Mouse (Mus musculus) layer of hippocampus, adult 6 months (tissue): ENCODE data around the gene Olfr31. TPM values are rescaled to one million over a fixed set of nuclear protein-coding genes. Genes with fewer than 3 reads are reported as not detected.

Source experiments
- long read RNA-seq, 2 experiments: library from polyadenylated mRNA; unstranded; transcript quantifications; one replicate each; pipeline ENCODE4 v2.0.0; 2019 to 2020
- polyA plus RNA-seq: library from polyadenylated mRNA; unstranded; fragments of <200 nt; fragmentation: Nextera tagmentation; gene quantifications from 2 replicates; pipeline ENCODE4 v1.2.3, GENCODE M21; 2021

Gene Olfr31
- polyA plus RNA-seq = not detected in 2 replicates
- long read RNA-seq, experiment 1 = 0 reads
- long read RNA-seq, experiment 2 = 0 reads

DNA sequence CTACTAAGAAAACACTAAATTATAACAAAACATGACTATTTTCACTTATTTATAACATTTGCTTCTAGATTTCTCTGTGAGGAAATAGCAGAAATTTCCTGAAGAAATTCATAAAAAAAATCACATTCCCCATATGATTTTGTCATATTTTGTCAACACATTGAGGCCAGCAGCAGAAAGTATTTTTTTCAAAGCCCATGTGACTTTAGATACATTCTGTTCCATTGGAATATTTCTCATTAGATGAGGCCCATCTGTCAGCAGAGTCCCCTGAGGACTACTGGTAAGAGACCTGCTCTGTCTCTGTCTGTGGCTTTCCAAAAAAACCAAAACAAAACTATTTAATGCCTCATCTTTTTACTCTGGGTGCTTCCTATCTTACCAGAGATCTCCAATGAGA lies at the start of gene Olfr31:
Gene Olfr31 (plus strand): TSS at position 301 of the 400 bp plus-strand sequence.

DNA sequence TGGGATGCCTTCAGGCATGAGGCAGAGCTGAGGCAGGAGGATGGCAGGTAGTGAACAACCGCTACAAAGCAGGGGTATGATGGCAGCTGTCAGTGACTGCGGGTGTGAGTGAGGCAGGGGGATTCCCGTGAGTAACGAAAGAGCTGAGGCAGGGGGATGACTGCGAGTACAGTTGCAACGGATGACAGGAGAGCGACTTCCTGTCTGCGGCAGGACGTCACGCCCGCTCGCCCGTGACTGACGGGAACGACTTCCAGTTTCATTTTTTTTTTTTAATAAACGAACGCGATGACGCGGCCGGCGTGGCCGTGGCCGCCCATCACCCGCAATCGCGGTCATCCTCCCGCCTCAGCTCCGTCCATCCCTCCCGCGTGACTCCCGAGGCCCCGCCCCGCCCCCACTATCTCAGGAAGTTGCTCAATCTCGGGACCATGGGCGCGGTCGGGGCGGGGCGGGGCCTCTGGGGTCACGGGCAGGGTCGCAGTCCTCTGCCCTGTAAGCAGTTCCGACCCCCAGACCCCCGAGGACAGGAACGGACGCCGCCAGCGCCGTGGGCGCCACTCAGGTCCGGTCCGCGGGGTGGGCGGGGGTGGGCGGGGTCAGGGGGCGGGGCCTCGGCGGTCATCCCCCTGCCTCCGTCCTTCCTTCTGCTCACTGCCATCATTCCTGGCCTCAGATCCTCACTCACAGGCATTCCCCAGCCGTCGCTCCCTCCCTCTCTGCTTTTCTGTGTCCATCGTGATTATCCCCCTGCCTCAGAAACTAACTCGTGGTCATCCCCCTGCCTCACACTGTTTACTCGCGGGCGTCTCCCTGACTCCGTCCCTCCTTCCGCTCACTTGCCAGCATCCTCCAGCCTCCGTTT lies 23.6 kb downstream of the Olfr31 start, which contains the start of gene Il3ra:
Gene Il3ra (plus strand): TSS at position 328 of the 865 bp plus-strand sequence.

Other genes starting within 250 kb of the Olfr31 start
- gene Psmd6, start 201.8 kb upstream of the Olfr31 start, polyA plus RNA-seq = 150 and 154 TPM in 2 replicates
- gene Olfr720, start 136.0 kb upstream of the Olfr31 start, polyA plus RNA-seq = not detected in 2 replicates
- gene Il3ra, start 23.4 kb downstream of the Olfr31 start, polyA plus RNA-seq = 0.36 and 0.38 TPM in 2 replicates
- gene Olfr721-ps1, start 78.5 kb downstream of the Olfr31 start, polyA plus RNA-seq = not detected in 2 replicates